Mouse (Mus musculus) lung, postnatal 36 days (tissue): ENCODE data around the gene Rars.
A peak's percentile ranks its signal among the peaks of the same experiment; 100 is the strongest.
"Not testable (repeated sequence)": the region's sequence is repeated elsewhere in the genome, so short reads cannot be mapped to it uniquely, and the experiment has no call there.

ENCODE experiments used
- DNase-seq: peaks from one replicate; pipeline ENCODE4 v3.0.0; 2022; ENCODE audit warnings: mixed read lengths

The Rars gene

GRCm38 (mm10) chr11:35834022-35834760 is at the start of gene Rars:
Rars (minus strand) TSS chr11:35834506.
- DNase-seq, result peak; percentile 97

GRCm38 (mm10) chr11:35882777-35883176 is 48.5 kb upstream of the Rars start:
- DNase-seq, result no peak

GRCm38 (mm10) chr11:35878559-35878897 is 44.2 kb upstream of the Rars start:
- DNase-seq, result no peak

- no peak for DNase-seq
These were observed 43.6 kb upstream of the Rars start for GRCm38 (mm10) chr11:35877651-35878558.

- DNase-seq, result no peak
These were observed 39.4 kb upstream of the Rars start for GRCm38 (mm10) chr11:35873624-35874244.

- no peak for DNase-seq
These were observed 36.7 kb upstream of the Rars start for GRCm38 (mm10) chr11:35870961-35871360.

GRCm38 (mm10) chr11:35866140-35866539 is 31.8 kb upstream of the Rars start:
- DNase-seq, result no peak

- no peak for DNase-seq
These were observed 30.8 kb upstream of the Rars start for GRCm38 (mm10) chr11:35864981-35865604.

GRCm38 (mm10) chr11:35863653-35864052 is 29.3 kb upstream of the Rars start:
- DNase-seq, result no peak

- no peak for DNase-seq
These were observed 23.2 kb upstream of the Rars start for GRCm38 (mm10) chr11:35857395-35858067.

- DNase-seq, result no peak
These were observed 22.2 kb upstream of the Rars start for GRCm38 (mm10) chr11:35856359-35857040.

- DNase-seq, result no peak
These were observed 21.3 kb upstream of the Rars start for GRCm38 (mm10) chr11:35855567-35855966.

GRCm38 (mm10) chr11:35854941-35855340 is 20.6 kb upstream of the Rars start:
- no peak for DNase-seq

GRCm38 (mm10) chr11:35853651-35854050 is 19.3 kb upstream of the Rars start:
- DNase-seq, result no peak

- peak; percentile 68 for DNase-seq
These were observed 18.4 kb upstream of the Rars start for GRCm38 (mm10) chr11:35852731-35853130.

GRCm38 (mm10) chr11:35844299-35844698 is 10.0 kb upstream of the Rars start:
- no peak for DNase-seq

- not testable (repeated sequence) for DNase-seq
These were observed 8.3 kb upstream of the Rars start for GRCm38 (mm10) chr11:35842560-35842959.

- DNase-seq, result no peak
These were observed 7.5 kb upstream of the Rars start for GRCm38 (mm10) chr11:35841738-35842325.

GRCm38 (mm10) chr11:35840806-35841205 is 6.5 kb upstream of the Rars start:
- not testable (repeated sequence) for DNase-seq

GRCm38 (mm10) chr11:35840282-35840681 is 6.0 kb upstream of the Rars start:
- no peak for DNase-seq
